Mouse (Mus musculus): ENCODE measurements around the gene Ece1. TPM values are rescaled to one million over a fixed set of nuclear protein-coding genes. Genes with fewer than 3 reads are reported as not detected.

Gene Ece1
- polyA plus RNA-seq, 2 experiments, result 11.4 to 15.9 TPM

- ATAC-seq (ENCODE audit: insufficient read depth) (peak; percentile 73), DNase-seq (ENCODE audit: low read depth in 3 of 3, low spot score in 3 of 3) (no peak)
- no peaks in the 10 kb centered on the region for H3K36me3 ChIP-seq (replicated peaks; ENCODE audit: control insufficient read depth, insufficient read depth, low read depth)
- TF ChIP-seq CTCF (IDR thresholded peaks at IDR 0.05; ENCODE audit: low read depth) (no peak), EP300 (IDR thresholded peaks at IDR 0.05; ENCODE audit: low read depth) (no peak)
- peaks cover 10% of the 10 kb centered on the region for H3K27me3 ChIP-seq (ENCODE audit: control insufficient read depth, insufficient read depth, low read length)
- no peaks in the 10 kb centered on the region for H3K9me3 ChIP-seq (ENCODE audit: control insufficient read depth, low read length)
- H3K27ac ChIP-seq, result no peak overlapping the region
- peaks cover 0 to 17% of the 10 kb centered on the region in 2 experiments; a peak in 2 of 4 replicates for H3K4me1 ChIP-seq (replicated peaks; ENCODE audit: control insufficient read depth in 2 of 2, insufficient read depth in 2 of 2, low read length in 1 of 2)
- H3K4me2 ChIP-seq (ENCODE audit: low read depth), result peak overlapping the region; percentile 74
- peak overlapping the region; percentile 55 to 66 for H3K4me3 ChIP-seq (ENCODE audit: insufficient read depth in 1 of 2, low read depth in 2 of 2, low read length in 2 of 2)
- 15% methylated on average over 17 of the region's 17 CpGs for WGBS (ENCODE audit: insufficient replicate concordance)
- H3K9ac ChIP-seq (replicated peaks), result peak overlapping the region; percentile 14; the same call in 1 of the 2 replicates
Observed at GRCm38 (mm10) chr4:137861461-137862011, 501 bp upstream of the Ece1 start.

GRCm38 (mm10) chr4:137862516-137863240, 641 bp downstream of the Ece1 start:
- no peak for TF ChIP-seq CTCF (IDR thresholded peaks at IDR 0.05; ENCODE audit: low read depth)
- no peak for TF ChIP-seq EP300 (IDR thresholded peaks at IDR 0.05; ENCODE audit: low read depth)
- H3K9ac ChIP-seq (replicated peaks), result peak overlapping the region; percentile 60
- H3K27ac ChIP-seq, result no peak overlapping the region
- DNase-seq (ENCODE audit: low read depth in 3 of 3, low spot score in 3 of 3), result no peak
- no peak for ATAC-seq (ENCODE audit: insufficient read depth)
- H3K9me3 ChIP-seq (ENCODE audit: control insufficient read depth, low read length), result no peaks in the 10 kb centered on the region
- peak overlapping the region; percentile 50 to 55 for H3K4me3 ChIP-seq (ENCODE audit: insufficient read depth in 1 of 2, low read depth in 2 of 2, low read length in 2 of 2)
- peaks cover 10% of the 10 kb centered on the region for H3K27me3 ChIP-seq (ENCODE audit: control insufficient read depth, insufficient read depth, low read length)
- 15% methylated on average over 21 of the region's 21 CpGs for WGBS (ENCODE audit: insufficient replicate concordance)
- peaks cover 0 to 17% of the 10 kb centered on the region in 2 experiments; a peak in 2 of 4 replicates for H3K4me1 ChIP-seq (replicated peaks; ENCODE audit: control insufficient read depth in 2 of 2, insufficient read depth in 2 of 2, low read length in 1 of 2)
- H3K36me3 ChIP-seq (replicated peaks; ENCODE audit: control insufficient read depth, insufficient read depth, low read depth), result no peaks in the 10 kb centered on the region
- H3K4me2 ChIP-seq (ENCODE audit: low read depth), result peak overlapping the region; percentile 74

- Histone ChIP-seq H3K9me3 (ENCODE audit: control insufficient read depth, low read length) (no peaks in the 10 kb centered on the region), H3K27me3 (ENCODE audit: control insufficient read depth, insufficient read depth, low read length) (peaks cover 10% of the 10 kb centered on the region), H3K4me1 (replicated peaks; ENCODE audit: control insufficient read depth in 2 of 2, insufficient read depth in 2 of 2, low read length in 1 of 2) (peaks cover 0 to 19% of the 10 kb centered on the region in 2 experiments; a peak in 2 of 4 replicates), H3K9ac (replicated peaks) (no peak overlapping the region), H3K4me3 (ENCODE audit: insufficient read depth in 1 of 2, low read depth in 2 of 2, low read length in 2 of 2) (no peak overlapping the region), H3K36me3 (replicated peaks; ENCODE audit: control insufficient read depth, insufficient read depth, low read depth) (no peaks in the 10 kb centered on the region), H3K27ac (no peak overlapping the region), H3K4me2 (ENCODE audit: low read depth) (no peak overlapping the region)
- ATAC-seq (ENCODE audit: insufficient read depth), result no peak
- TF ChIP-seq CTCF (IDR thresholded peaks at IDR 0.05; ENCODE audit: low read depth), result no peak
- no peak for TF ChIP-seq EP300 (IDR thresholded peaks at IDR 0.05; ENCODE audit: low read depth)
- no peak for DNase-seq (ENCODE audit: low read depth in 3 of 3, low spot score in 3 of 3)
- WGBS (ENCODE audit: insufficient replicate concordance), result 64% methylated on average over 4 of the region's 4 CpGs
Observed at GRCm38 (mm10) chr4:137864031-137864430, 2.0 kb downstream of the Ece1 start.

- Histone ChIP-seq H3K9ac (replicated peaks) (no peak overlapping the region), H3K4me2 (ENCODE audit: low read depth) (no peak overlapping the region), H3K36me3 (replicated peaks; ENCODE audit: control insufficient read depth, insufficient read depth, low read depth) (no peaks in the 10 kb centered on the region), H3K4me3 (ENCODE audit: insufficient read depth in 1 of 2, low read depth in 2 of 2, low read length in 2 of 2) (no peak overlapping the region), H3K27ac (no peak overlapping the region), H3K9me3 (ENCODE audit: control insufficient read depth, low read length) (no peaks in the 10 kb centered on the region), H3K27me3 (ENCODE audit: control insufficient read depth, insufficient read depth, low read length) (peaks cover 10% of the 10 kb centered on the region), H3K4me1 (replicated peaks; ENCODE audit: control insufficient read depth in 2 of 2, insufficient read depth in 2 of 2, low read length in 1 of 2) (peaks cover 2 to 19% of the 10 kb centered on the region in 2 experiments)
- no peak for DNase-seq (ENCODE audit: low read depth in 3 of 3, low spot score in 3 of 3)
- 23% methylated on average over 9 of the region's 9 CpGs for WGBS (ENCODE audit: insufficient replicate concordance)
- ATAC-seq (ENCODE audit: insufficient read depth), result no peak
- TF ChIP-seq EP300 (IDR thresholded peaks at IDR 0.05; ENCODE audit: low read depth), result no peak
- no peak for TF ChIP-seq CTCF (IDR thresholded peaks at IDR 0.05; ENCODE audit: low read depth)
Observed at GRCm38 (mm10) chr4:137864769-137865168, 2.7 kb downstream of the Ece1 start.

GRCm38 (mm10) chr4:137865221-137865641, 3.2 kb downstream of the Ece1 start:
- Histone ChIP-seq H3K9me3 (ENCODE audit: control insufficient read depth, low read length) (no peaks in the 10 kb centered on the region), H3K36me3 (replicated peaks; ENCODE audit: control insufficient read depth, insufficient read depth, low read depth) (no peaks in the 10 kb centered on the region), H3K27ac (no peak overlapping the region), H3K27me3 (ENCODE audit: control insufficient read depth, insufficient read depth, low read length) (peaks cover 10% of the 10 kb centered on the region), H3K4me1 (replicated peaks; ENCODE audit: control insufficient read depth in 2 of 2, insufficient read depth in 2 of 2, low read length in 1 of 2) (peaks cover 3 to 19% of the 10 kb centered on the region in 2 experiments), H3K9ac (replicated peaks) (no peak overlapping the region), H3K4me2 (ENCODE audit: low read depth) (no peak overlapping the region), H3K4me3 (ENCODE audit: insufficient read depth in 1 of 2, low read depth in 2 of 2, low read length in 2 of 2) (no peak overlapping the region)
- ATAC-seq (ENCODE audit: insufficient read depth) (no peak), DNase-seq (ENCODE audit: low read depth in 3 of 3, low spot score in 3 of 3) (no peak)
- WGBS (ENCODE audit: insufficient replicate concordance), result 50% methylated on average over 10 of the region's 10 CpGs
- TF ChIP-seq CTCF (IDR thresholded peaks at IDR 0.05; ENCODE audit: low read depth), result no peak
- no peak for TF ChIP-seq EP300 (IDR thresholded peaks at IDR 0.05; ENCODE audit: low read depth)
